Mouse (Mus musculus): ENCODE results near the gene Ift140.
A peak's percentile ranks its signal among the peaks of the same experiment; 100 is the strongest.

Gene Ift140

GRCm38 (mm10) chr17:25015655-25016291, at the start of gene Ift140, which contains the start of gene Cramp1l:
Gene Ift140, plus strand, starts transcription at chr17:25016085.
Gene Cramp1l, minus strand, starts transcription at chr17:25015788.
- peak; percentile 98 for DNase-seq

DNA sequence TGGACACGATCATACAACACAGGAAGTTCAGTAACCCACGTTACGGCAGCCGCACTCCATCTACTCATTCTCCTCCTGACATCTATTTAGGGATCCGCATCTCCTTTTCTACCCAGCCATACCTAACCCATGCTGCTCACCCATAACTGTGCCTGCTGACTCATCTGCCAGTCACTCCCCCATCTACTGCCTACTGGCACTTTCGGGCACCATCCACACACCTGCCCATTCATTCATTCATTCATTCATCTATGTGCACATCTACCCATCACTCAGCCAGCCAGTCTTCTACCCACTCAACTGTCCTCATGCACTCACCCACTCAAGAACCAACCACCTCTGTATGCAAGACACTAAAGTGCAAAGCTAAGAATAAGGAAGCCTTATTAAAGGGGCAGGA, 28.7 kb upstream of the Ift140 start:
- DNase-seq = no peak

GRCm38 (mm10) chr17:24994721-24995120, 21.2 kb upstream of the Ift140 start:
- DNase-seq = no peak

DNA sequence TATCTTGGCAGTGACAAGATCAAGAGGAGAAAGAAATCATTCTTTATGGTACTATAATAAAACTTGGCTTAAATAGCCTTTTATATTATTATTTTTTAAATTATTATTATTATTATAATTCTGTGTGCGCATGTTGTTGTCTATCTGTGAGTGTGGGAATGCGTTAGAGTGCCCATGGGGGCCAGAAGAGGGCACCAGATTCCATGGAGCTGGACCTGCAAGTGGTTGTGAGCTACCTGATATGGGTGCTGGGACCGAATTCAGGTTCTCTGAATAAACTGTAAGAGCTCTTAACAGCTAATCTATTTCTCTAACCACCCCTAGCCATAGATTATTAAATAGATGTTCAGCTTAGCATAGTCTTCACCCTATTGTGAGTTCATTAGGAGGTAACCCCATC, 10.8 kb upstream of the Ift140 start:
- no peak for DNase-seq

DNA sequence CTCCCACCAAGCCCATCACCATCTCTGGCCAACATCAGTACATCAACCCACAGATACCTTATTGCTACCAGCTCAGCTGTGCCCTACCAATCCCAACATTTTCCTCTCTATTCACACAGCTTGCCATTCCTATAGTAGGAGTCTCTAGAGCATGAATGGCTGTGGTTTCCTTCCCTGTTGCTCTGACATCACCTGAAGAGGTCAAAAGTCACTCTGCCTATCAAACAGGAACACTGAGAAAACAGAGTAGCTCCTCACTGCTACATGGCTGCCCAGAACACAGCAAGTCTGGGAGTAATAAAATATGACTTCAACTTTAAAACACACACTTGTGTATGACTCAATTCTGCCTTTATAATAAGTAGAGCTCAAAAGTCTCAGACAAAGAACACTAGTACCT, 8.4 kb upstream of the Ift140 start:
- no peak for DNase-seq

DNA sequence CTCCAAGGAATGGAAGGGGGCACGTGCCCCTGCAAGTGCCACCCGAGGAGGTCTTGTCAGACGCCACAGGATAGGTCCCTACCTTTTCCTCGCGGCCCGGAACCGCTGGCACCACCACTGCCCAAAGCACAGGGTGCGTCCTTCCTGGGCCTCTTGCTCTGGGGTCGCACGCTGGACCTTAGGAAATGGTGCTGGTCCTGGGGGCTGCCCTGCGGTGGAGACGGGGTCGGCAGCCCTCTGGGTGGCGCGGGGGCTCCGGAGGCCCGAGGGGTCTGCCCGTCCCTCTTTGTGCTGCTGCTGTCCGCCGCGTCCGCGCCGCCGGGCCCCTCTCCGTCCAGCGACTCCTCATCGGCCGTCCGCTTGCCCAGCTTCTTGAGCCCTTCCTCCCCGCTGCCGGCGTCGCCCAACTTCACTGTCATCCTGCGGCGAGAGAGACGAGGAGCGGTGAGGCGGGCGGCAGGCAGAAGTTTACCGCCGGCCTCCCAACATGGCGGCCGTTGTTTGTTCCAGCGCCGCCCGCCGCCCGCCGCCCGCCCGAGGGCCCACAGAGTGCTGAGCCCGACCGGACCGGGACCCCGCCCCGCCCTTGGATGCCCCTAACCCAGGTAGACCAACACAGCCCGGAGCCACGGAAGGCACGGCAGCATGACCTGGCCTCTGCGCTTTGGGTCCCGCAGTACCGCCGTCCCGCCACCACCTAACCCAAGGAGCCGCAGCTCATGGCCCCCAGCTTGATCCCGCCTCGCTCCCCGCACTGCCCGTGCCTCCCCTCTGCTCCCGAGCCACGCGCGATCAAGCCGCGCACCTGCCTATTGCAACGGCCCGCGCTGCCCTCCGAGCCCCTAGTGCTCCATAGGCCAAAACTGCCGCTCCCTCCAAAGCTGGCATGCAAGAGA, 2.0 kb upstream of the Ift140 start:
- peak; percentile 64 for DNase-seq

- DNase-seq = peak; percentile 51
These were observed 879 bp upstream of the Ift140 start for GRCm38 (mm10) chr17:25014841-25015570.

- peak; percentile 75 for DNase-seq
These were observed 627 bp downstream of the Ift140 start for GRCm38 (mm10) chr17:25016292-25017132.

DNA sequence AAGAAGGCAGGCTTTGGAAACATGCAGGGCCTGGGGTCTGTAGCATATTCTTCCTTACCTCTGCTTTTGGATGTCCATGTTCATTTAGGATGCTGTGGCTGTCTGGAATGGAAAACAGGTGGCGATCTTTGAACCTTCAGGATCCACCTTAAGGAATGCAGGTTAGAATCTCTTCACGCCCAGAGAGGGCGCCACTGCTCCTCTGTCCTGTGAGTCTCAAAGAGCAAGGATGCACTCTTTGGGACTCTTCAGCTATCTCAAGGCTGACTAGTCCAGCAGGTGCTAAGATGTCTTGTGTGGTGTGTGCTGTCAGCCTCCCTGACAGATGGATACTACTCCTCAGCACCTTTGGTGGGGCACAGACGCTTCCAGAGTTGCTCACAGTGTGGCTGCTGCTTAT, 20.3 kb downstream of the Ift140 start:
- peak; percentile 38 for DNase-seq

- DNase-seq = no peak
These were observed 29.0 kb downstream of the Ift140 start for GRCm38 (mm10) chr17:25044879-25045278.

GRCm38 (mm10) chr17:25045281-25045680, 29.4 kb downstream of the Ift140 start:
- no peak for DNase-seq

DNA sequence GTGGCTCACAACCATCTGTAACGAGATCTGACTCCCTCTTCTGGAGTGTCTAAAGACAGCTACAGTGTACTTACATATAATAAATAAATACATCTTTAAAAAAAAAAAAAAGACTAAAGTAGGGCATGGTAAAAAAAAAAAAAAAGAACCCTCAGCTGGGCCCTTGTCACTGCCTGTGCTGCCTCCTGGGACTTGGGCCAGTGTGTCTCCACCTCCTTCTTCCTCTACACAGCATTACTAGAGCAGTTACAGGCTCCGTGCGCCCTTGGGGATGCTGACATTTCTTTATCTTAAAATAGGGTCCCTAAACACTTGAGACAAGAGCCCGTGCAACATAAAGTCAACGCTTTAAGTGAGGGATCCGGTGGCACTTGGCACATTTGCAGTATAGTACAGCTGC, 31.3 kb downstream of the Ift140 start:
- no peak for DNase-seq

DNA sequence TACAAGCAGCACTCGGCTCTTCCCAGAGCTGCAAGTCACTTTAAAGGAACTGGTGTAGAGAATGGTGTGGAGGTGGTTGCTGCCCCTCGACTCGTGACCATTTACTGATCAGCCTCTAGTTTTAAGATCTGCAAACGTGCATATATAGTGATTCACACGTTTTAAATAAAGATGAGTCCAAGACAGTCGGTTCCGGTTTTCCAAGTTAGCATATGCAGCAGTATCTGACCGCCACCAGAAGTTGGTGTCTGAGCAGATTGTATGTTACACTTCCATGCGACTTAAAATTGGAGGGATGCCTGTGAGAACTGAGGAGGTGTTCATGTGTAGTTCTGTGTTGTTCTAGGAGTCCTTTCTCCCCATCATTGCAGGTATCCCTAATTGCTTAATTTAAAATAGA, 37.4 kb downstream of the Ift140 start:
- no peak for DNase-seq

DNA sequence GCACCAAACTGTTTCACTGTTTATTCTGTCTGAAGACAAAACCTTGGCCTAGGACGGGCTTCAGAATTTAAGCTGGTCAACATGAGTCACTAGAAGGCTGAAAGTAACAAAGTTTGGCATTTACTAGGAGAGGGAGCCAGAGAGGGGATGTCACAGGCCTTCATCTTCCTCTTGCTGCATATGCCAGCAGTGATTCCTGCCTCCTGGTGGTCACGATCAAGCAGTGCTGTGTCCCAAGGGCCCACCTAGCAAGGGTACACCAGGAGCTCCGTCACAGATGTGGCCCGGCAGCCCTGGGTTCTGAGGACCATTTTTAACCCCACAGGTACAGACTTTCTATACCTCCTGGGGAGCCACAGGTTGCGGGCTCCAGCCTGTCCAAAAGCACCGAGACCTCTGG, 41.2 kb downstream of the Ift140 start:
- DNase-seq = no peak

- DNase-seq = no peak
These were observed 47.4 kb downstream of the Ift140 start for GRCm38 (mm10) chr17:25063261-25063660.

GRCm38 (mm10) chr17:25063872-25064271, 48.0 kb downstream of the Ift140 start:
- DNase-seq = no peak

DNA sequence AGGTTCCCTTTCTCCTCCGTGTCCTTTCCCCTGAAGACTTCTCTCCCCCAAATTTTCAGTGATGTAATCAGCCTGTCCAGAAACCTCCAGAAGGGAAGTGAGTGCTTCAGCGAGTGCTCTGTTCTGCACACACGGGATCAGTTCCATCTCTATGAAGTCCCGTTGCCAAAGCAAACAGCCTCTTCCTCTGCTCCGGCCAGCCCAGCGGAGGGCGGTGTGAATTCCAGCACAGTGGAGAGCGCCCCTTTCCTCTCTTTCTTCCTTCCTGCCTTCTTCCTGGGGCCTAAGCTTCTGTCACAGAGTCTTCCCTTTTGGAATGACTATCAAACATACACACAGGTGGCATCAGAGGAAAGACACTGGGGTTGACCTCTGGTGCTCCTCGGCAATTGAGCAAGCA, 48.5 kb downstream of the Ift140 start:
- no peak for DNase-seq

DNA sequence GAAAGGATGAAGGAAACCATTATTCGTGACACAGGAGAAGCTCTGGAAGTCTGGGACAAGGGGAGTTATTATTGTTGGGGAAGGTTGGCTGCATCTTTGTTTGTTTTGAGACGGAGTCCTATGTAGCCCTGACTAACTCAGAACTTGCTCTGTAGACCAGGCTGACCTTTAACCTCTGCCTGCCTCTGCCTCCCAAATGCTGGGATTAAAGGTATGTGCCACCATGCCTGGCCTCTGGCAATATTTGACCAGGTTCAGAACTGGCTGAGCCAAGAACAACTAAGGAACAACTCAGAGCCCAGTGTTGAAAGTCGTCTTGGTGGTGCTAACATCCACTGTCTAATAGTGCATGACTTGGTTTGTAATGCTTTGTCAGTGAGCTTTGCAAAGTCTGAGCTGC, 49.3 kb downstream of the Ift140 start:
- DNase-seq = no peak

DNA sequence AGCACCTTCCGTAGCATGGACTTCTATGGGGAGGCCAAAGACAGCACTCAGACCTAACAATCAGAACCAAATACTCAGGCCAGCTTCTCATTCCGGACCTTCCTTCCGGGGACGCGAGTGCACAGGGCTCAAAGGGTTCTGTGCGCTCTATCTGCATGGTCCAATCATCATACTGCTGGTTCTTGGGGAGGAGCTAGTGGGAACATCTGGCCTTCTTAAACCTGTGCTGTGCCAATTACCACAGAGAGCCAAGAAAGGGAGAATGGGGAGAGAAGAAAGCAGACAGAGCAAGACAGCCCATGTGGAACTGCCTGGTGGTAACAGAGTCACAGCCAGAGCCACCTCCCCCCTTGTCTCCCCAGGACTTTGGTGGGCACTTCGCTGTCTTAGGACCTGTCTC, 50.7 kb downstream of the Ift140 start:
- no peak for DNase-seq

GRCm38 (mm10) chr17:25067442-25067851, 51.6 kb downstream of the Ift140 start:
- DNase-seq = no peak

GRCm38 (mm10) chr17:25068690-25069089, 52.8 kb downstream of the Ift140 start:
- no peak for DNase-seq

- DNase-seq = no peak
These were observed 61.0 kb downstream of the Ift140 start for GRCm38 (mm10) chr17:25076906-25077305.
